Mouse (Mus musculus): ENCODE results near the gene Defb45.

The Defb45 gene

DNA sequence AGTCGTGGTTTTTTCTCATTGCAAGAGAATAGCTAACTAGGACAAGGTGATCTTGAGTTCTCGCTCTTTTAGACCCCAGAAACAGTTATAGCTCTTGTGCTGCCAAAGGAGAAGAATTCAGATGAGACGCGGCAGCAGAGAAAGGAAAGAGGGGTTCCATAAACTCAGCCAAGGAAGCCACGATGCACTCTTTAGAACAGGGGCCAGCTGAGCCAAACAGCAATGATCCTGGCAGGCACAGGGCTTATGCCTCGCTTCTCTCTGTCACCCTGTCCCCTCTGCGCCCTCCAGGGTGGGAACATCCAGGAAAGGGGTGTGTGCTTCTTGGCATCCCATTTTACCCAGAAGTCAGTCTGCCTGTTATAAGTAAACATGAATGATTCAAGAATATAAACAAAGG, at the start of gene Defb45:
Gene Defb45 (minus strand): TSS at position 101 of the 400 bp plus-strand sequence.
- no peak for DNase-seq (ENCODE audit: low read depth, low spot score)

DNA sequence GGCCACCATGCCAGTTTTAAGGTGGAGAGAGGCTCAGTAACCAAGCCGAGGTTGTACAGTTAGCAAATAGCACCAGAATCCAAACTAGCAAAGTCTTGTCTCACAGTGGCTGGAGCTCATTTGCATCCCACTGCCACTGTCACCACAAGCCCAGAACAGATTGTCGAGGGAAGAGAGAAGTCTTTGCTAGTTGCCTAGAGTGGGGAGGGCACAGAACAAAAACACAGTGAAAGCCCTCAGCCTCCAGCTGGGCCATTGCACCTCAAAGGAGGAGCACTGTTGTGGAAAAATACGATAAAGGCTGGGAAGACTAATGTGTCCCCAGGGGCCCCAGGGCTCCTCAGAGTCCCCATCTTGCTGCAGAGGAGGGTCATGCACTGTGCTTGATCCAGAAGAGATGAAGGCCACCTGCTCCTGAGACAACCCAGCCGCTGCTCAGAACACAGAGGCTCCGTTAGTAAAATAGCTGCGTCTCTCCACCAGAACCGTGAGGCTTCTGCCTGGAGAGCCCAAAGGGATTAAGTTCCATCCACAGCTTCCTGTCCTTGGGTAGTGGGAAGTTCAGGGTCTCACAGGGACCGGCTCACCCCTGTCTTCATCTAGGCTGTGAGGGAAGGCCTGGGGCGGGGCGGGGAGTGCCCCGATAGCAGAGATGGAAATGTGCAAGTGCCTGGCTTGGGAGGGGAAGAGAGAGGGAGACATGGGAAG, 40.4 kb upstream of the Defb45 start:
- DNase-seq (ENCODE audit: low read depth, low spot score), result no peak

DNA sequence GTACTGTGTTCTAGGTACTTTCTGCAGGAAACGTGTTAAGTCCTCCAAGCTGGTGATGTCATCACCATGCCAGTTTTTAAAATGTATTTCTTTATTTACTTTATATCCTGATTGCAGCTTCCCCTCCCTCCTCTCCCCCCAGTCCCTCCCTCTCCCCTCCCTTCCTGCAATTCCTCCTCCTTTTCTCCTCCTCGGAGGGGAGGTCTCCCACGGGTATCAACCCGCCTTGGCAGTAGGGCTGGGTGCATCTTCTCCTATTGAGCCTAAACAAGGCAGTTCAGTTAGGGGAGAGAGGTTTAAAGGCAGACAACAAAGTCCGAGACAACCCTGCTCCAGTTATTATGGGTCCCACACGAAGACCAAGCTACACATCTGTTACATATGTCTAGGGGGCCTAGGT, 39.7 kb upstream of the Defb45 start:
- no peak for DNase-seq (ENCODE audit: low read depth, low spot score)

DNA sequence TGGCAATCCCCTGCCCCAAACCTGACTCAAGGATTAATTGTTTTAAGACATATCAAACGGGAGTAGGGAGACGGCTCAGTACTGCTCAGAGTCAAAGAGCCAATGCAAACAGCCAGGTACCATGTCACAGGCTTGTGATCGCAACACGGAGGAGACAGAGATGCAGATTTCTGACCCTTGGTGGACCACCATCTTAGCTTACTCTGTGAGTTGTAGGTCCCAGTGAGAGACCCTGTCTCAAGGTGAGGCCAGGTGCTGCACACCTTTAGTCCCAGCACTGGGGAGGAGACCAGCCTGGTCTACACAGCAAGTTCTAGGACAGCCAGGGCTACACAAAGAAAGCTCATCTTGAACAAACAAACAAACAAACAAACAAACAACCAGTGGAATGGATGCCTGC, 38.2 kb upstream of the Defb45 start:
- no peak for DNase-seq (ENCODE audit: low read depth, low spot score)

DNA sequence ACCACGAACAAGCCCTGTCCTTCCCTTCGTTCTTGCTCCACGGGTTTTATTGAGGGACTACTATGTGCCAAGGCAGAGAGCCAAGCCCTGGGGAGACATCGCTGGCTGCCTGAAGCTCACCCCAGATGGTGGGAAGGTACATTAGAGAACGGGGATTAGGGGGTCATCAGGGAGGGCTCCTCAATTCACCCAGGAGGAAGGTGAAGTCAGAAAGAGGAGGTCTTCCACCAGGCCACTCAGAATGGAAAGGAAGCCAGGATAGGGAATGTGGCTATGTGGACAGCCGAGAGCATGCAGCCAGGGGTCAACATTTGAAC, 37.8 kb upstream of the Defb45 start:
- DNase-seq (ENCODE audit: low read depth, low spot score), result no peak

DNA sequence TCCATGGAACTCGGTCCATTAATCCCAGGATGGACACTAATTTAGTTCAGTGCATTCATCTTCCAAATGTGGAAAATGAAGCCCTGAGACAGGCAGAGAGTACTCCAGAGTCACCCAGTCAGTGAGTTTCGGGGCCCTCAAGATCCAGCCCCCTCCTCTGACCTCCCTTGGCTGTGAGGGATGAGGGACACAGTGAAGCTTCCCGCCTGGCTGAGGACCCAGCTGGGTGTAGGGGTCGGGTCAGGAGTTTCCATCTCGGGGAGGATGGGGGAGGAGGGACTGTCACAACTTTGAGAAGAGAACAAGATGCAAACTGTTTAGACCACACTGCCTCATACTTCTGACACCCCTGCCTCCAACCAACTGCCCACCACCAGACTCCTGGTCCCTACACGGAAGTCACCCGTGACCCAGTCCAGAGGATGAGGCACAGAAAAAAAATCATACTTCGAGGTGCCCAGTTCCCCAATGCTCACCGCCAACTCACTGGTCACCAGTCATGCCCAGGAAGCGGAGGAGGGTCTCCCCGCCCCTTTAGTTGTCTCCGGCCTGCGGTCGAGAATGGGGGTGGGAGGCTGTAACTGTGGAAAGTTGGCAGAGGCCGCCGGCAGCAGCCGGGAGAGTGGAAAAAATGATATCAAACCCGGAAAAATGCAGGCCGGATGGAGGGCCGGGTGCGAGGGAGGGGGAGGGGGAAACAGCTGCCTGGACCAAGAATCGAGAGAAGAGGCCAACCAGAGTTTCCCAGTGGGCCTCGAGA, 37.2 kb upstream of the Defb45 start:
- DNase-seq (ENCODE audit: low read depth, low spot score), result no peak

DNA sequence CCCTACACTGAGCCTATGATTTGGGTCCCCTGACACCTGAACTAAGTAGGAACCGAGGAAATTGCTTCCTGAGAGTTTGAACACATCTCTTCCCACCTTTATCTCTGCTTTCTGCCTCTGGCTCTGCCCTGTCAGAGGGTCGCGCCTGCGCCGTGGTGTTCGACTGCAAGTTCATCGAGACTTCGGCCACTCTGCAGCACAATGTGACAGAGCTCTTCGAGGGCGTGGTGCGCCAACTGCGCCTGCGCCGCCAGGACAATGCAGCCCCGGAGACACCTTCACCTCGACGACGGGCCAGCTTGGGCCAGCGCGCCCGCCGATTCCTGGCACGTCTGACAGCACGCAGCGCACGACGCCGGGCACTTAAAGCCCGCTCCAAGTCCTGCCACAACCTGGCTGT, 35.1 kb upstream of the Defb45 start:
- no peak for DNase-seq (ENCODE audit: low read depth, low spot score)

DNA sequence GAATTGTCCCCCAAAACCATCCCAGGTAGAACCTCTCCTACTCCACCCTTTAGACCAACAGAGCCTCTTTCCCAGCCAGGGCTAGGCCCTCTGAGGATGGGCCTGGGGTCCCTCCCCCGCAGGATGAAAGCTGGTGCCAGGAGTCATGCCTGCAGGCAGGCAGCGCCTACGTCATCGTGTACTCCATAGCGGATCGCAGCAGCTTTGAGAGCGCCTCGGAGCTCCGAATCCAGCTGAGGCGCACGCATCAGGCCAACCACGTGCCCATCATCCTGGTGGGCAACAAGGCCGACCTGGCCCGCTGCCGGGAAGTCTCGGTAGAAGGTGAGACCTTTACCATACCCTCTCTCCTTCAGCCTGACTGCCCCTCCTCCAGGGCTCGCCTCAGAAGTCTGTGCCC, 34.1 kb upstream of the Defb45 start:
- DNase-seq (ENCODE audit: low read depth, low spot score), result no peak

DNA sequence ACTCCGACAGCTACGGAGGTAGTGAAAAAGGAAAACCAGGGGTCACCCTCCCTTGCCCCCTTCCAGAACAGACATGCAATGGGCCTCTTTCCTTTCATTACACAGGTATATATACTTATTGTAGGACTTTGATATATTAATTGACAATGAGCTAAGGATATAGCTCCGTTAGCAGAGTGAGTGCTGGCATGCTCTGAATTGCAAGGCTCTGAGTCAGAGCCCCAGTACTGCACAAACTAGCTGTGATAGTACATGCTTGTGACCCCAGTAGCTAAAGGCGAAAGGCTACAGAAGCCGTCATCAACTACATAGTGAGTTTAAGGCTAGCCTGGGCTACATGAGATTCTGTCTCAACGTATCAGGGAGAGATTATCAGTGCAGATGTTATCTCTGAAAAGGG, 30.7 kb upstream of the Defb45 start:
- DNase-seq (ENCODE audit: low read depth, low spot score), result no peak

DNA sequence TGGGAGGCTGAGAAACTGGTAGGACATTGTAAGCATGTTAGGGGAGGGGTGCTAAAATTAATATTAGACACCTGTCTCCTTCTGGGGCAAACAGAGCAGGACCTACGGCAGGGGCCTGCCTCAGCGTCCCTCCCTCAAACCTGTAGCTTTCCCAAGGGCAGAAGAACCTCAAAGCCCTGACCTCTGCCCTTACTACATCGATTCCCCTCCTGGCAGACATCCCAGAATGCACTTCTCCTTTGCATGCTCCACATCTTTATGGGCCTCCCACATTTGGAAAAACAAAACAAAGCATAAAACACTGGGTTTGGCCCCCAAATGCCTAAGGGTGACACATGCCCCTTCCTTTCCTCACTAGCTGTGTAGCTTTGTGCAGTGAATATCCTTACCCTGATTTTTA, 30.0 kb upstream of the Defb45 start:
- no peak for DNase-seq (ENCODE audit: low read depth, low spot score)

DNA sequence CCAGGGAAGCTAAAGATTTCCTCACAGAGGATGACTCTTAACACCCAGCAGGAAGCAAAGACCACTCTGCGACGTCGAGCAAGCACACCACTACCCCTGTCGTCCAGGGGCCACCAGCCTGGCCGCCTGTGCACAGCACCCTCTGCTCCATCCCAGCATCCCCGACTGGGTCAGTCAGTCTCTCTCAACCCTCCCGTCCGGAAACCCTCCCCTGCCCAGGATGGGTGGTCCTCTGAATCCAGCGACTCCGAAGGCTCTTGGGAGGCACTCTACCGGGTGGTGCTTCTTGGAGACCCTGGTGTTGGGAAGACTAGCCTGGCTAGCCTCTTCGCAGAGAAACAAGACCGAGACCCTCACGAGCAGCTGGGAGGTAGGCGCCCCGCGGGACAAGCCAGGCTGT, 28.9 kb upstream of the Defb45 start:
- DNase-seq (ENCODE audit: low read depth, low spot score), result no peak

DNA sequence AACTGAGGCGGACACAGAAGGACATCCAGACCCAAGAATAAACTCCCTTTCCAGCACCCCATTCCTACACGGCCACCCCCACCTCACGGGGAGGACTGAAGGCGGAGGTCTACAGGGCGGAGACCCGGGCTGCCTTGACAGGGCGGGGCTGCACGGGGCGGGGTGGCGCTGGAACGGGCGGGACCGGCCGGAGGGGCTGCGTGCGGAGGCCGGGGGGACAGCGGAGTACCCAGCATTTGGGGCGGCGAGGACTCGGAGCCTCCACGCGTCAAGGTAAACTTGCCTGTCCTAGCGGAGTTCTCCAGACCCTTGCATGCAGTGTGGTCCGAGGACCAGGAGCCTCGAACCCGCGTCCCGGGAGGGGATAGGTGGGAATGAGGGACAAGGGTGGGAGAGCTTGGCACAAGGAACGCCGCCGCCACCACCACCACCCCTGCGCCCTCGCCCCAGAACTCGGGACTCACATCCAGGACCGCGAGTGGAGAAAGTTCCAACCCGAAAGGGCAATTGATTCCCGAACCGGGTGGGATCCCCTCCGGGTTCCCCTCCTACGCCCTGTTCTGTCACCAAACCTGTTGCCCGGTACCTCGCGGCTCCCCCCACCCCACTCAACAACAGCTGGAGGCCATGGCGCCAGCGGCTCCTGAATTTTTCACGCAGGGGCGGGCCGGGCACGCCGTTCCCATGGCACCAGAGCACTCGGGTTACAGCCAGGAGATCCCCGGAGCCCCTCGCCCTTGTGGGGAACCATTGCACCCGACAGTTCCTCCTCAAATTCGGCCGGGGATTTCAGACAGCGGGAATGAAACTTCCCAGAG, 27.8 kb upstream of the Defb45 start, which contains the start of gene Rem1:
Gene Rem1 (plus strand): TSS at position 178 of the 818 bp plus-strand sequence.
- DNase-seq (ENCODE audit: low read depth, low spot score), result peak; percentile 50

DNA sequence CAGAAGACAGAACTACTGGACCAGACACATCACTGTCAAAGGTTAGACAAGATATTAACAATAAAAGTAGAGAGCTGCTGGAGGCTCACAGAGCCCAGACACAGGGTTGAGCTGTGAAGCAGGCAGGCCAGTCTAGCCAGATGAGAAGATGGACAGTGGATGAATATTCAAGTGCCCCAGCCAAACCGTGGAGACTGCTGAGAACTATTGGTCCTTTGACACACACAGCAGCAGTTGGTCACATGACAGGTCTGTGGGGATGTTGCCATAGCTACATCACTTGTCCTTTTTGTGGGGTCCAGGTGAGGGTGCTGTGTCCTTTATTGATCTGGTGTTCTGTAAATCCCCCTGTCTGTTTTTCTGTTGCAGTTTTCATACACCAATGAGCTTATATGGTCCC, 26.1 kb upstream of the Defb45 start:
- DNase-seq (ENCODE audit: low read depth, low spot score), result no peak

DNA sequence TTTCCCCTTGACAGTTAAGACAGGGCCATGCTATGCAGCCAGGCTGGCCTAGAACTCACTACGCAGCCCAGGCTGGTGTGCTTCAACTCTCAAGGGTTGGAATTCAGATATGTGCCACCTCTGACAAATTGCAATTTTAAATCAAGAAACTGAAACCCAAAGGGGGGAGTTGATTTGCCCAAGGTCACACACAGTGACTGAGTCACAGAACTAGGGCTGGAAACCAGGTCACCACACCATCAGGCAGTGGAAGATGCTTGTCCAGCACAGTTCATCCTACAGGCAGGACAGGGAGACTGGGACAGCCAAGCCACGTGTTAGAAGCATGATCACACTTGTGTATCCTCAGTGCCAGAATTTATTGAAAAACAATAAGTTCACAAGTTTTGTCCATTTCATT, 25.4 kb upstream of the Defb45 start:
- no peak for DNase-seq (ENCODE audit: low read depth, low spot score)

DNA sequence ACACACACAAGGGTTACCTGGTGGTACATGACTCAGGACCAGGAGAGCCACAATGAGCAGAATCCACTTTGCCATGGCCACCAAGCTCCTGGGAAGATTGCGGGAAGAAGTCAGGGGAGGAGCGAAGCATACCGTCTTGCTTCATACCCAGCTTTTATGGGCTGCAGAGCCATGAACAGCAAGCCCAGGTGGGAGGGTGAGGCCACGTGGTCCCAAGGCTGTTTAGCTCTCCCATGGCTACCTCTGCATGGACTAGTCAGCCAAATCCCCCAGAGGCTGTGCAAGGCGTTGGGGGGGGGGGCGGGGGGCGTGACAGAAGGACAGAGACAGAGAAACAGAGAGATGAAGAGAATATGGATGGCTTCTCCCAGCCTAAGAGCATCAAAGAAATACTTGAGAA, 23.8 kb upstream of the Defb45 start, which contains the start of gene Defb25:
Gene Defb25 (minus strand): TSS at position 101 of the 400 bp plus-strand sequence.
- DNase-seq (ENCODE audit: low read depth, low spot score), result no peak

DNA sequence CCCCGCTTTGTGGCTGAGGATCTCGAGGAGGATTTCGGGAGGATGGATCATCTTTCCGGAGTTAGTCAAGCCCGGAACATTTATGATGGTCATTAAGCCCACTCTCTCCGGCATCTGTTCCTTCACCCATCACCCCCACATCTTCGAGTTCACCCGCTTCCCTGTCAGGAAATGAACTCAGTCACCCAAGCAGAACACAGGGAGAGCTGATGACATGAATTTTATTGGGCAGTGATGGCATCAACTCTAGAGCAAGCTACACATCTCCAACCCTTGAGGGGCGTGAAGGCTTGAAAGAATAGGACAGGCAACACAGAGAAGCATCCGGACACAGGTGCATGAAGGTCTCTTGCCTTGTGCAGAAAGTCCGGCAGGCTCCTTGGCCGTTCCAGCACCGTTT, 23.0 kb upstream of the Defb45 start:
- no peak for DNase-seq (ENCODE audit: low read depth, low spot score)

DNA sequence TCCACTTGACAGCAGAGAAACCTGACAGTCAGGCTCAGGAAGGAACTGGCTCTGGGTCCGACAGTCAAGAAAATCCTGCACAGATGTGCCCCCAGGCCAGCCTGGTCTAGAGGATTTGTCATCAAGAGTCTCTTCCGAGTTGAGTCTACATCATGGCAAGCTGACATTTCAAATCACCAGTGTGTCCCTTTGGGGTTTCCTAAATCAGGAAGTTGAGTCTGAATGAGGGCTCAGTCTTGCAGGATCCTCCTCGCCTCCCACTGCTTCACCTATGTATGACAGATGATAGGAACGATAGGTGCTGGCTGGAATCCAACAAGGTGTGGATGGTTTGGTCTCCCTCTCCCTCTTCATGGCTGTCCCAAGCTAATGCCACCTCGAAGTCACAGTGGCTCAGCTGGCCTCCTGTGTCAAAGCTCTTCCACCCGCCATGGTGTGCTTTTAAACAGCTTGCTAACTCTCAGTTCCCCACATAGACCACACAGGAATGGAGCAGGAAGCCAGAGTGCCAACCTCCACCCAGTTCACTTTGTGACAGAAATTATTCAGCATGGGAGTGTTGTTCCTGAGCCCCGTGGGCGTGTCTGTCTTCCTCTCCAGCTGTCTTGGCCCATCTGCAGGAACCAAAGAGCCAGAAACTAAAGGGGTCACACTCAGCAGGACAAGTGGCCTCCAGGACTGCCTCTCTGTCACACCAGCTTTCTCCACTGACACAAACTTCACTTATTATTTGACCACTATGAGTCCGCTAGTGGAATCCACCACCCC, 21.4 kb upstream of the Defb45 start:
- DNase-seq (ENCODE audit: low read depth, low spot score), result no peak

DNA sequence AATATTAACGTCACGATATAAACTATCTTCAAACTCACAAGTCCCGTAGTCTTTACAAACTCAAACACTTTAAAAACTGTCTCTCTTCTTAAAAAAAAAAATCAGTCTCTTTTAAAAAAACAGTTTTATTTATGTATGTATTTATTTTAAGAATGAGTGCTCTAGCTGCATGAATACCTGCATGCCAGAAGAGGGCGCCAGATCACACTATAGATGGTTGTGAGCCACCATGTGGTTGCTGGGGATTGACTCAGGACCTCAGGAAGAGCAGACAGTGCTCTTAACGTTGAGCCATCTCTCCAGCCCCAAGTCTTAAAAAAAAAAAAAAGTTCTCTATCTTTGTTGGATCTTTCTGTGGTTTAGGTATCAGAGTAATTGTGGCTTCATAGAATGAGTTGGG, 18.2 kb upstream of the Defb45 start:
- no peak for DNase-seq (ENCODE audit: low read depth, low spot score)

DNA sequence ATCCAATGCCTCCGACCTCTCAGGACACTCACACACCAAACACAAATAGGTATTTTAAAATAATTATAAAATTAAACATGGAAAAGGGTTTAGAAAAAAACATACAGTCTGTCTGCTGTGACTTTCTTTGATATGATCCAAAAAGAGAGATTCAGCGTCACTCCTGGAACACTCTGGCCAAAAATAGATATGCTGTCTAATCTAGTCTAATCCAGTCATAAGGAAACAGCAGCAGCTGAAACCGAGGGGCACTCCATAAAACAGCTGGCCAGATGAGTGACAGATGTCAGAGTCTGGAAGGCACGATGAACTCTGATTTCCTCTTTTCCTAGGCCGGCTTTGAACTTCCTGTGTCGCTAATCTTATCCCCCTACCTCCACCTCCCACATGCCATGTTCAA, 17.3 kb upstream of the Defb45 start:
- no peak for DNase-seq (ENCODE audit: low read depth, low spot score)

DNA sequence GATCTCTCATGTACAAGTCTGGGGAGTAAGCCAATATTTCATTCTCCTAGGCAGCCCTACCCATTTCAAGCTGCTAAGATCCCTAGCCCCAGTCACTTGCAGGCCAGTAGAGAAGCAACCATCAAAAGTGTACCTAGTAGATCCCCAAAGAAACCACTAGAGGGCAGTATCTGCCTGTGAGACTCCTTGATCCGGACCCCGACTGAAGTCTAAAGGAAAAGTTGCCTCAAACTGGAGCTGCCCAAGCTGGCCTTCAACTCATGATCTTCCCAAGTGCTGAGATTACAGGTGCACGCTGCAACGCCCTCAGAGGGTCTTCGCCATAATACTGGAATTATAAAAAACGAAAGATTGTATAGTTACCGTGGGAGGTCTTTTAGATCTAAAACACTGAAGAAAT, 16.4 kb upstream of the Defb45 start:
- peak; percentile 84 for DNase-seq (ENCODE audit: low read depth, low spot score)

DNA sequence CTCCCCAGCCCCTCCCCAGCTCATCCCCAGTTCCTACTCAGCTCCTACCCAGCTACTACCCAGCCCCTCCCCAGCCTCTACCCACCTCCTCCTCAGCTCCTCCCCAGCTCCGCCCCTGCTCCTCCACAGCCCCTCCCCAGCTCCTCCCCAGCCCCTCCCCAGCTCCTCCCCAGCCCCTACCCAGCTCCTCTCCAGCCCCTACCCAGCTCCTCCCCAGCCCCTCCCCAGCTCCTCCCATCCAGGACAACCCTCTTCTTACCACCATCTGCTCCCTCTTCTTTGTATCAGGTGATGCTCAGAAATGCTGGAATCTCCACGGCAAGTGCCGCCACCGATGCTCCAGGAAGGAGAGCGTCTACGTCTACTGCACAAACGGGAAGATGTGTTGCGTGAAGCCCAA, 13.0 kb upstream of the Defb45 start:
- no peak for DNase-seq (ENCODE audit: low read depth, low spot score)

DNA sequence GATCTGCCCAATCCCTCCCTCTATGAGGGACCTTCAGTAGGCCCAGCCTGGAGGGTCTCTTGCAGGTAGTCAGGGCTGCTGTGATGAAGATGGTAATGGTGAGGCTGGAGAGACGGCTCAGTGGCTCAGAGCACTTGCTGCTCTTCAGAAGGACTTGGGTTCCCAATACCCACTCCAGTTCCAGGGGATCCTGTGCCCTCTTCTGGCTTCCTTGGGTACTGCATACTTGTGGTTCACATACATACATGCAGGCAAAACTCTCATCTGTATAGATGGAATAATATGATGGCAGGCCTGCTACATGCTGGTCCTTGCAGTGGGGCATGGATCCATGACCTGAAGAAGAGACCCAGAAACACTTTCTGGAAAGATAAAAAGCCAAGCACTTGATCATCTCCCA, 9.5 kb upstream of the Defb45 start:
- DNase-seq (ENCODE audit: low read depth, low spot score), result no peak
